Mouse (Mus musculus) layer of hippocampus, adult 9-10 months (tissue): Measurements from ENCODE around the gene Adgrl2.

Experiments
- DNase-seq: peaks from one replicate; pipeline ENCODE4 v3.0.0; 2022; ENCODE audit warnings: low spot score

Adgrl2 gene

DNA sequence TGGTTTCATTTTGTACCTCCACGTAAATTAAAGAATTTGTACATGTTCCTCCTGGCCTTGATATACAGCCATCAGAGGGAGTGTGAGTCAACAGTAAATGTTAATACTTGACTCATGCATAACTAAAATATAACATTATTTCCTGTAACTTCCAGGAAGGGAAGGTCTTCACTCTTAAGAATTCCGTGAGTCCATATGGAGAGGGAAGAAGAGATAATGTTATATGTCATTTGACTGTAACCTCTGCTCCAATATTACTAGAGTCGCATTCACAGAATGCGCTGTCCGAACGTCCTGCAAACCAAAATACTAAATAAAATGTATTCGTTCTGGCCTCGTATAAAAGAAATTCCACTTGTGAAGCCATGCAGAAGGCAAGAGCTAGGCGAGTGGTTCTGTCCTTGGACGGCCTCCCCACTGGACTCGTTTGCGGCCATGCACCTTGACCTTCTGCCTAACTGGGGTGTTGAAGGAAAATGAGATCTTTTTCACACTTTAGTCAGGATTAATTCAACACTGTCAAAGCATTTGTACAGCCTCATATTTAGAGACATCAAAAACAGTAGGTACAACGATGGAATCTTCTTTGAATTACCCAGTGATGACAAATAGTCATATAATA lies 68.3 kb downstream of the Adgrl2 start:
- no peak for DNase-seq

DNA sequence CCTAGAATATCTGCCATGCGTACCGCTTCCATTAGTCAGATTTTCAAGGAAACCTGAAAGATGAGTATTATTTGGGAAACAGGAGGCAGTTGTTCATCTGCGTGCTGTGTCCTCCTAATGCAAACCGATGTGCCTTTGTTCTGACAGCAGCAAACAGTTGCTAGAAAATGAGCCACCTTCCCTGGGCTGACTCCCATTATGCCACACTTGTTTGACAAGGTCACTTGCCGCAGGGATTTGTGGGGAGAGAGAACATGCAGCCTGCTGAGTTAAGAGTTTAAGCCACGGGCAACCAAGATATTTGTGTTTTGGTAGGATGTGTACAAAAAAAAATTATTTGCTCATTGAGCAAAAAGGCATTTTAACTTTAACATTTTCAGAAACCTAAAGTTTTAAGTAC lies 69.5 kb downstream of the Adgrl2 start:
- no peak for DNase-seq

GRCm38 (mm10) chr3:148918425-148918824 lies 71.9 kb downstream of the Adgrl2 start:
- no peak for DNase-seq

DNA sequence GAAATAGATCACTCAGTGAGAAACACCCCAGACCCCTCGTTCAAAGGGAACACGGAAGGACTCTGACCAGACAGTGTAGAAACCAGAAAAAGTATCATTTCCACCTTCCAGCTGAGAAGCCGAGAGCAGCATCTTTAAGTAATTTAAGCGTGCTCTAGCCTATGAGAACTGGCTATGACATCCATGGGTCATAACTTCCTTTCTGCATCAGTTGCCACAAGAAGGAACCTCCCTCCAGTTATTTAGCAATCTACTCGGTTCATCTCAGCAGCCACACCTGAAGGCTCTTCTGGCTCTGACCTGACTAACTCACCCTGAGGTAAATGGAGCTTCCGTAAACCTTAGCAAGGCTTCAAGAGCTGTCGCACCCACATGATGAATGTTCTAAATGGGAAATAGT lies 72.5 kb downstream of the Adgrl2 start:
- DNase-seq, result no peak

DNA sequence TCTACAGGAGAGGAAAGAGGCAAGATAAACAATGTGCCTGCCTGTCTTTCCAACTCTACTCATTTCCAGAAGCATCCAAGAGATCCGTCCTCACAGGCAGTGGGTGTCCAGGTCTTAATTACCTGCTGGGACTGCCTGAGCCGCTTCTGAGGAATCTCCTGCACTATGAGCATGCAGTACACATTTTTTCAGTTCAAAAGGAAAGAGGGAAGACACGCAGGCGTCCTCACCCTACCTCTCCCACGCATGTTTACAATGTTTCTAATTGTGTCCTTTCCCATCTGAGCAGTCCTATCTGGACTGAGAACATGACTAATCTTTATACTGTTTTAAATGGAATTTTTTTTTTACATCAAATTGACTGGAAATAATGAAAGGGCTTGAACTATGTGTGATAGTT lies 74.1 kb downstream of the Adgrl2 start:
- DNase-seq, result no peak

- DNase-seq, result no peak
Measured at GRCm38 (mm10) chr3:148912944-148913684, 77.2 kb downstream of the Adgrl2 start.

GRCm38 (mm10) chr3:148912536-148912935 lies 77.8 kb downstream of the Adgrl2 start:
- no peak for DNase-seq

DNA sequence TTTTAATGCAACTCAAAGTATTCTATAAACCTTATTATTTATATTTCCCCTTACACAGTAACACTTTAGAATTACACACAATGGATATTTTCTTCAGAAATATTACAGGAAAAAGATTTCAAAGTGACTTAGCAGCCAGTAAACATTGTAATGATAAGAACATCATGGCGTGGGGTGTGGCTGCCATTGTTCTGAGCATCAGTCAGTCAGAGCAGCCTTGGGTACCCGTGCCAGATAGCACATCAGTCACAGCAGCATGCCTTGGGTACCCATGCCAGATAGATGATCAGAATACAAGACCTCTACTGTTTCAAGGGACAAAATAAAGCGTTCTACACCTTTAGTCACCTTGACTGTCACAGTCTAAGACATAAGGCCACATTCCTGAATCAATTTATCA lies 82.5 kb downstream of the Adgrl2 start:
- DNase-seq, result no peak

DNA sequence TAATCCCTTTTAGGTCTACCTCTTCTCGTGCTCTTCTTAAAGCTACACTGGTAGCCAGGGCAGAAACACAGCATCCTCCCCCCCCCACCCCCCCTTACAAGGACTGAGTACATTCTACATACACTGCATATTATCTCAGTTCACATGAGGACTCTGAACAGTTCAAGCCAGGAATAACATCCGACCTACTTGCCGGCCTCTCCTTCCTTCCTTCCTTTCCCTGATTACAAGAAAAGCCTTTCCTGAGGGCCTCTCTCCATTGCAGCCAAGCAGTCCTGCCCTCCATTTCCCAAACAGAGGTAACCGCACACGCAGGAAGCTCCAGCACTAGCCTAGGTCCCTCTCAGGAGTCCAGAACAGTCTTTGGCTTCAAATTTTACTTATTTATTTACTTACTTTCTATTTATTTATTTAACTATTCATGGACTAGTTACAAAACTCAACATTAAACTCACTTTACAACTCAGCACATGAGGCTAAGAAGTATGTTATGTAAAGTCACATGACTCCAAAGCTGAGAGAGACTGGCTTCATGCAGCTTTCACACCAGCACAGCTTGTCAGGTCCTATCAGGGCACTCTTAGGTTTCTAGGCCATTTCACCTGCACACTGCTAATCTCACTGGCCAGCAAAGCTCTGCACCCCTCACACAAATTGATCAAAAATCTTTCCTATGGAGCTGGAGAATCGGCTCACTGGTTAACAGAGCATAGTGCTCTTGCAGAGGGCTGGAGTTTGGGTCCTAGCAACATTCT lies 83.2 kb downstream of the Adgrl2 start:
- no peak for DNase-seq

DNA sequence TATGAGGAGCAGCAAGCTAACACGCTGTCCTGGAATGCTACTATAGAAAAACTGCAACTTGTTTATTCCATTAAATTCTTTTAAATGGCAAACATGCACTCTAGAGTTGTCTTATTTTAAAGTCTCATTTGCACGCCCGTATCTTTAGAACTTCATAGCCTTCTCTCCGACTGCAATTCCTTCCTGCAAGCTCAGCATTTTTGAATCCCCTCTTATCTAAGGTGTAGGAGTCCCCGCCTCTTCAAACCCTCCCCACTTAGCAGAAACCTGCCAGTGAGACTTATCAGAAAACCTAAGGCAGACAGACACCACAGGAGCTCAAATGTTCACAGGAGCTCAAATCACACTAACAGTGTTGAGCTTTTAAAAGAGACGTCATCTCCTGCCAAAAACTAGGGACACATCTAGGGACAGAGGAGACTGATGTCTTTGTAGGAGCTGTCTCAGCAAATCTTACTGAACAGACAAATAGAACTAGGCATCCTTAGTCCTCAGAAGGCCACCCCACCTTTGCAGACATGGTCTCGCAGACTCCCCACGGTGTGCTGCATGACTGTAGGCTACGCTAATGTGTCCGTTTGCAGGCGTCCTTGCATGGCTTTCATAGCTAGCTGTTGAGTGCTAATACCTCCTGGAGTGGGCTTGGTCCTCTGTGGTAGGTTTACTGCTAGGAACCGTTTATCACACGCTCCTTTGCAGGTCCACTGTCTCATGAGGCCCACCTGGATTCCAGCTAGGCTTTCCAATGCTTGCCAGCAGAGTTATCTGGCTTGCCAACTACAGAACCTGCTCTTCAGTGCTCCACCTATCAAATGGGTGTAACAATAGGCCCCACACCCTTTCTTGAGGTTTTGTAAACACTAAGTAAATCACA lies 84.2 kb downstream of the Adgrl2 start:
- no peak for DNase-seq

DNA sequence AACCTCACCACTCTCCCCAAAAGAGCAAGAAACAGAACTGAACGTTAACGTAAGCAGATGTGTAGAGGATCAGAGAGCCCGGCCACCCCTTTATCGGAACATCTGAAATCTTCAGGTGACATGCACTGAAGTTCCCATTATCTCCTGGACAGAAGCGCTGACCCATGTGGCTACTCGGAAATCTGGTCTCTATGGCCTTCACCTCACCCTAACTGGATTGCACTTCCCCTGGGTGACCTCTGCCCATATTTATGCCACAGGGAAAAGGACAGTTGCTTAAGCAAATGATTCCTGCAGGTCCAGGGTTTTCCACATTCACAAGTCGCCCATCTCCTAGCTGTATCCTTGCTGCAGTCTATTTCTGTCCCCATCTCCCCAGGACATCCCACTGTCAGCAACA lies 84.9 kb downstream of the Adgrl2 start:
- DNase-seq, result no peak

- DNase-seq, result no peak
Measured at GRCm38 (mm10) chr3:148899857-148900256, 90.5 kb downstream of the Adgrl2 start.

DNA sequence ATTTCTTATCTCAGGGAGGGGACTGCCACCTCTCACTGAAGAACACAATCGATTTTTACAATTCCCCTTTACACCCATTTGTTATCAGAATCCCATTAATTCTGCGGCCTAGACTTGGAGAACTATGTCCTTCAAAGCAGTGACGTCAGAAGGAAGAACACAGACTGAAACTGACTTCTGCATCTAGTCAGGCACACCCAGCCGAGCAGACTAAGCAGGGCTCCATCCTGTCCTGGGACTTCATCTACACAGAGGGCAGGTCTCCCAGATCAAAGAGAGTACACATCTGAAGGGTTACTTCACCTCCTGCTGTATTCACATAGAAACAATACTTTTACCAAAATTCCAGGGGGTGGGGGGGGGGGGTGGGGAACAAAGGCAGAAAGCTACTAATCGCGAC lies 90.9 kb downstream of the Adgrl2 start:
- no peak for DNase-seq

DNA sequence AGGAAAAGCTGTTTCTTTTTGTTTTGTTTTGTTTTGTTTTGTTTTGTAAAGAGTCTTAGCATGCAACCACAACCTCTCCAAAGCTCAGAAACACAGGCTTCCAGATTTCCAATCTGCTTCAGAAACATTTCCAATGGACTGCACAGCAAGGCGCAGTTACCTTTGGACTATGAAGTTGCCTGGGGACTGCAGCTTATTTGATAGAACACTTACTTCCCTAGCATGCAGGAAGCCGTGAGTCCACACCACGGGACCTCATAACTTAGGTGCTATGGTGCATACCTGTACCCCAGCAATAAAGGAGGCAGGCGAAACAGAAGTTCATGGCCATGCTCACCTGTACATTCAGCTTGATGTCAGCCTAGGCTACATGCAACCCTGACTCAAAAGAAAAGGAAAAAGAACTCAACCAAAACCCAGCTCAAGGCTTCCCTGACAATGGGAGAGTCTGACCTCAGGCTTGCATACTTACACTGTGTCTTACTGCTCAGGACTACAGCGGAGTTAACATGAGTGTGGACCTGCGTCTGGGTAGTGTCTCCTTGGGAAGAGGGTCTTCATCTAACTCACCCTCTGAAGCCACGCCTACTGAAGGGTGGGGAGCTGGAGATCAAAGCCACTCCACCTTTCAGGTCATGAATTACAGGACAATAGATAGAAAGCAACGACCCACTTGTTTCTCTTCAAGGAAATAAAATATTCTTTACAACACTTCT lies 91.7 kb downstream of the Adgrl2 start:
- DNase-seq, result no peak

DNA sequence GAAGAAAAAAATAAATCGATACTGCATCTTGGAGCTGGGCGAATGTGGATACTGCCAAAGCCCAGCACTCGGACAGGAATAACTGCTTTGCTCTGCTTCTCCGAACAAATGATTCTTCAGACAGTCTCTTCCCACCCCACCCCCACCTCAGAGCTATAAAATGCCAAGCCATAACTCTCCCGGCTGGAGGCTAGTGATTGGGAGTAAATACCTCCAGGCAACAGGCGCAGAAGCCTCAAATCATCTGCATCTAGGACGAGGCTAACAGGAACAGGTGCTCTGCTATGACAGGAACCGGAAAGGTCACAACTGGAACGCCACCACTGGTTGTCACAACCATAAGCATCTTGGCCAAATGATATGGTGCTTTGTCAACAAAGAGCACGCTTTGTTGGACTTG lies 94.1 kb downstream of the Adgrl2 start:
- no peak for DNase-seq

DNA sequence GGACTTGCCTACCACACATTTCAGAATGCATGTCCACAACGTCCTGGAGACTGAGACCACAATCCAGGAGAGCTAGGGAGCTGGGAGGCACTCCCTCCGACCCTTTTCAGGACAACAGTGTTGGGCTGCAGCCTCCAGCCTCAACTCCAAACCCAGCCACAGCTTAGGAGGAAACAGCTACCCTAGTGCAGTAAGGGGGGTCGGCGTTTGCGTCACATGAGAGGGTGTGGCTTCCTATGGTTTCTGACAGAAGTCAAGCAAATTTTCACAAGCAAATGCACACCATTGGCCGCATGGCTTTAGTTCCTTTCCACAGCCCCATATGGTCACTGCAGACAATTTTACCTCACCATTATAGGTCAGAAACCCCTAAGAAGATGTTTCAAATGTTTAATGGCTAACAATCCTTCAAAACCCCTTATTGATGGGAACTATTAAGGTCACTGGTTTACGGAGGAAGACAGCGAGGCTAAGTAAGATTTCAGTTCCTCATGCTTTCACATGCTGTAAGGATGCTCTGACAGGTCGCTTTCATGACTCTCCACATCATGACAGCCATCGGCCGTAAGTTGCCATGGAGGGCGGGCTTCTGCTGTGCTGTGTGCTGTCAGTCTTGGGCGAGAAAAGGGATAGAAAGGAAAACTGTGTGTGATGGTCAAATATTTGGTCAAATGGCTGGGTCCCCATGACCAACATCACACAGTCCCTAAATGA lies 94.8 kb downstream of the Adgrl2 start:
- no peak for DNase-seq

GRCm38 (mm10) chr3:148894867-148895266 lies 95.5 kb downstream of the Adgrl2 start:
- DNase-seq, result no peak

GRCm38 (mm10) chr3:148887902-148888301 lies 102.5 kb downstream of the Adgrl2 start:
- no peak for DNase-seq

DNA sequence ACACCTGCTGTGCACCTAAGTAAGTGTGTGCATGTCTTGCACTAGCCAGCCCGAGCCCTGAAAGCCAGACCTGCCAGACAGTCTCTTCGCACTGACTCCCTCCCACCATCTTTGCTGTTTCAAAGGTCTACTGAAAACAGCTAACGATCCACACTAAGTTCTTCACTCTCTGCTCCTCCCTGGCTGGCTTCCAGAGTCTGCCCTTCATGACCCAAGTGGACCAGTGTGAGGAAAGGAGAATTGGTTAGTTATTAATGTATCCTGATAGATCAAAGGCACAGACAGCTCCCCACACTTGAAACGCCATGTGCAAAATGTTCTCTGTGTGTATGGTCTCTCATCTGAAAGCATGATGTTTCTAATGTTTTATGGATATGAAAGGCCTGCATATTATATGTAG lies 103.4 kb downstream of the Adgrl2 start:
- DNase-seq, result no peak

- DNase-seq, result no peak
Measured at GRCm38 (mm10) chr3:148885980-148886668, 104.2 kb downstream of the Adgrl2 start.
